Mouse (Mus musculus) left cerebral cortex, adult 11 months (tissue): Measurements from ENCODE around the gene Ilf3.
A peak's percentile ranks its signal among the peaks of the same experiment; 100 is the strongest.

Experiments
- DNase-seq: peaks from one replicate; pipeline ENCODE4 v3.0.0; 2022; ENCODE audit warnings: low spot score

Gene Ilf3

DNA sequence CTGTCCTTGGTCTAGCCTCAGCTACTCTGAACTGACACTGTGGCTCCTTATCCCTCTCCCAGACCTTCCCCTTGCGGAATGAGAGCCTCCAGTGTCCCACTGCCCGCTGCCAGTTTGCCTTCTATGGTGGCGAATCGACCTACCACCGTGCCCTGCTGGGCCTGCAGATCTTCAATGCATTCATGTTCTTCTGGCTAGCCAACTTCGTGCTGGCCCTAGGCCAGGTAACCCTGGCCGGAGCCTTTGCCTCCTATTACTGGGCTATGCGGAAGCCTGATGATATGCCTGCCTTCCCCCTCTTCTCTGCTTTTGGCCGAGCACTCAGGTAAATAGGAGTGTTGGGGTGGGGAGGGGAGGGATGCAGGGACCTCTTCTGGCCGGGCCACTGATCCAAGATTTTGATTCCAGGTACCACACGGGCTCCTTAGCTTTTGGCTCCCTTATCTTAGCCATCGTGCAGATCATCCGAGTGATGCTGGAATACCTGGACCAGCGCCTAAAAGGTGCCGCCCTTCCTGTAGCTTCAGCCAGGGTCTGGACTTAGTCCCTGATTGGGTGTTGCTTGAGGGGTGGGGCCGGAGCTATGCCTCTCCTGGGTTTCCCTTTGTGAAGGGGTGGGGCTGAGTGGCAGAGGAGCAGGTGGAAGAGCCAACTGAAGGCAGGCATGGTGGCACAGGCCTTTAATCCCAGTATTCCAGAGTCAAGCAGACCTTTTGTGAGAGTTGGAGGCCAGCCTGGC lies 20.9 kb upstream of the Ilf3 start:
- no peak for DNase-seq

DNA sequence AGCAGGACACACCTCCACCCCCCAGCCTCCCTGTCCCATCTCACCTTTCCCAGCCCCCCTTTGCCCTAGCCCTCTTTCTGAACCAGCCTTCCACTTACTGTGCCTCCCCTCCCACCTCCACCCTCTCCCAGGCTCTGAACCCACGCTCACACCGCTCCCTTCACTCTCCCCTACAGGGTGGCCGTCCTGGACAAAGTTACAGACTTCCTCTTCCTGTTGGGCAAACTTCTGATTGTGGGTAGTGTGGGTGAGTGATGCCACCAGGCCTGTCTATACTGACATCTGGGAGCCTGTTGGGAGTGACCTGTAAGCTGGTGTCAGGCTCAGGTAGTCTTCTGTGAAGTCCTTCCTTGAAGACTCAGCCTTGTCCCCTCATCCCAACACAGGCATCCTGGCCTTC lies 19.5 kb upstream of the Ilf3 start:
- DNase-seq, result no peak

DNA sequence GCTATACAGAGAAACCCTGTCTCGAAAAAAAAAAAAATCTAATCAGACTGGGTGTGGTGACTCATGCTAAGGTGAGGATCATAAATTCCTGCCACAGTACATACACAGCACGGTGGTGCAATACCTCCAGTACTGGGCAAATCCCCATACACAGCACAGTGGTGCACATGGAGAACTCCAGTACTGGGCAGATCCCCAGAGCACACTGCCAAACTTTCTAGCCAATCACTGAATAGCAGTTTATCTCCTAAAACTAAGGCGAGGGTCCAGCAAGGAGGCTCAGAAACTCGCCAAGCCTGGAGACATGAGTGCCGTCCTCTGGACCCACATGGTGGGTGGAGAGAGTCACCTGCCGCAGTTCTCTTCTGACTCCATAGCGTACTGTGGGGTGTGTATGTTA lies 16.5 kb upstream of the Ilf3 start:
- no peak for DNase-seq

DNA sequence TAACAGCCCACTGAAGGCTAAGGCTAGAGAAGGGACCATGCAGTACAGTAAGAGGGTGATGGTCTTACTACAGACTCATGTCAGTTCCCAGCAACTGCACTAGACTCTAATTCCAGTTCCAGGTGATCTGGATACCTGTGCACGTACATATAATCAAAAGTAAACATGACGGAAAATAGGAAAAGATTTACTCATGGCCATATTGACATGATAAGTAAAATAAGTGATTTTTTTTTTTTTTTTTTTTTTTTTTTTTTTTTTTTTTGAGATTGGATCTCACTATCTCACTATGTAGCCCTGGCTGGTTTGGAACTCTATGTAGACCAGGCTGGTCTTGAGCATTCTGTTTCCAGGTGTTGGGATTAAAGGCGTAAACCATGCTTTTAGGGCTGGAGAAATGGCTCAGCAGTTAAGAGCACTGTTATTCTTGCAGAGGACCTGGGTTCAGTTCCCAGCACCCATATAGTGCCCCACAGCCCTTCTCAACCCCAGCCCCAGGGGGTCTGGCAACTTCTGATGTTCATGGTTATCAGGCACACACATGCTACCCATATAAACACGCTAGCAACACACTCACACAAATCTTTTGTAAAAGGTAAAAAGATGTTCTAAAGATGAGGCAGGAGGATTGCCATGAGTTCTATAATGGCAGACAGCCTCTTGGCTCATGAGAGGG lies 15.8 kb upstream of the Ilf3 start:
- no peak for DNase-seq

DNA sequence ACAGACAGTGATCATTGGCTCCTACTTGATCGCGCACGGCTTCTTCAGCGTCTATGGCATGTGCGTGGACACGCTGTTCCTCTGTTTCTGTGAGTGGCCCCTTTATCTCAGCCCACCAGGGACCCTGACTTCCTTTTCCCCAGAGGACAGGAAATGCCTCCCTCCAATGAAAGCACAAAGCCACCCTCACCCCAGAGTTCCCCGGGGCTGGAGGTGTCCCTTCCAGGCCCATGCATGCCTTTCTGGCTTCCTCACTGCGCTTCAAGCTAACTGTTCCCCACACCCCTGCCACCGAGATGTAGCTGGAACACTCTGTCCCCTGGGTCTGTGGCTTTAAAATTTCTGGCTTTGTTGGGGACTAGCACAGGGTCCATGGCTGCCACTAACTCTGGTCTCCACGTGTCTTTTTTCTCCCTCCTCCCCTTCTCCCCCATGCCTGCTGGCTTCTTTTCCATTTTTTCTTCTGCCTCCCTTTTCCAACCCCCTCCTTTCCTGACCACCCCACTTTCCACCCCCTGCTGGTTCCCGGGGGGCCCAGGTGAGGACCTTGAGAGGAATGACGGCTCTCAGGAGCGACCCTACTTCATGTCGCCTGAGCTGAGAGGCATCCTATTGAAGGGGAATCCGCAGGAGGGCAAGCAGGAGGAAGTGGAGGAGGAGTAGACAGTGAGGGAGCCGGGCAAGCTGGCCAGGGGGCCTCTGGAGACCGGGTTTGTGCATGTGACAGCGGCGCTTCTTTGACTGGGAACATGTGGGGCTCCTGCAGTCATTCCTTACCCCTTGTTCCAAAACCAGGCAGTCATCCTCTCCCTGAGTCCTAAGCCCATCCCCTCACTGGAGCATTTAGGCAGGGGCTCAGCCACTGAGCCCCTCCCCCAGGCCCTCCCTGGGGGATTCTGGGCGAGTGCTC lies 15.0 kb upstream of the Ilf3 start:
- DNase-seq, result no peak

DNA sequence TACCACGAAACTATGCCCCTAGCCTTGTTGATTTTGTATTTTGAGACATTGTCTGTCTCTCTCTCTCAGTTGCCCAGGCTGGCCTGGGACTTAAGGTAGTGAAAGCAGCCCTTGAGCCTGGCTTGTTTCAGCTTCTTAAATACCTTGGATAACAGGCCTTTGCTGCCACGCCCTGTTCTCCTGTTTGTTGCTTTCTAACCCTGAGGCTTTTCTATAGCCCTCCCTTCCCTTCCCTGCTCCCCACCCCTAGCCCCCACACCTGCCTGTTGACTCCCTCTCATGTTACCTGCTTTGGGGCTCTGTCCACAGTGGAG lies 14.3 kb upstream of the Ilf3 start:
- no peak for DNase-seq

DNA sequence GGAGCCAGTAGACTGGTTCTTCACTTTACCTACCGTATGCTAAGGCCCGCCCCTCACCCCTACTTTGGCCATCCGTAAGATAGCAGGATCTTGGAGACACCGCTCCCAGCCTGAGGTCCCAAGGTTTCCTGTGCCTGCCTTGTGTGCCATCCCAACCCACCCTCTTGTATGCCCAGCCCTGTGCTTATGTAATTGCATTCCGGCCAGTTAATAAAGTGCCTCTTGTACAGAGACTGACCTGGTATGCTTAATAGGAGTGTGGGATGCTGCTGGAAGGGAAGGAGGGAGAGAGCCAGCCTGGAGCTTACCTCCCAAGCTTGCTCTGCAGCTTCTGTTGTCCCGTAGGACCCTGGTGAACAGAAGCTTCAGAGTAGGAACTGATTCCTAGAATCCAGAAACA lies 12.9 kb upstream of the Ilf3 start:
- no peak for DNase-seq

DNA sequence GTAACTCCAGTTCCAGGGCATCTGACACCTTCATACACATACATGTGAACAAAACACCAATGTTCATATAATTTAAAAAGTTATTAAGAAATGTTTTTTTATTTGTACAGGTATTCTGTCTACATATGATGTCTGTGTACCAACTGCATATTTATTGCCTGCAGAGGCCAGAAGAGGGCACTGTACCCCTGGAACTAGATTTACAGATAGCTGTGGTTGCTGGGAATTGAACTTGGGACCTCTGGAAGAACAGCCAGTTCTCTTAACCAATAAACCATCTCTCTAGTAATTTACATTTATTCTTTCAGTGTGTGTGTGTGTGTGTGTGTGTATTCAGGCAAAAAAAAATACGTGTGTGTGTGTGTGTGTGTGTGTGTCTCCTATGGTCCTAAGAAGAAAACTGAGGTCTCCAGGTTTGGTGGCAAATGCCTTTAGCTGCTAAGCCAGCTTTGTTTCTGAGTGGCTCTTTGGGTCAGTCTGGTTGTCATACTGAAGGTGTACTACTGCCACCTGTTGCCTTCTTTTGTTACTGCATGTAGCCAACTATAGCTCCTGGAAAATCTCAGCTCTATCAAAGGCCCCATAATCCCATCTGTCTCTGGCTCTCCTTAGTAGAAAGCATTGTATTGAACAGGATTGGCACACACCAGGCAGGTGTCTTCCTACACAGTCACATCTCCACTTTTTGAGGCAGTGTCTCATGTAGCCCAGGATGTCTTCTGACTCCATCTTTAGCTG lies 10.5 kb upstream of the Ilf3 start:
- DNase-seq, result peak; percentile 49

DNA sequence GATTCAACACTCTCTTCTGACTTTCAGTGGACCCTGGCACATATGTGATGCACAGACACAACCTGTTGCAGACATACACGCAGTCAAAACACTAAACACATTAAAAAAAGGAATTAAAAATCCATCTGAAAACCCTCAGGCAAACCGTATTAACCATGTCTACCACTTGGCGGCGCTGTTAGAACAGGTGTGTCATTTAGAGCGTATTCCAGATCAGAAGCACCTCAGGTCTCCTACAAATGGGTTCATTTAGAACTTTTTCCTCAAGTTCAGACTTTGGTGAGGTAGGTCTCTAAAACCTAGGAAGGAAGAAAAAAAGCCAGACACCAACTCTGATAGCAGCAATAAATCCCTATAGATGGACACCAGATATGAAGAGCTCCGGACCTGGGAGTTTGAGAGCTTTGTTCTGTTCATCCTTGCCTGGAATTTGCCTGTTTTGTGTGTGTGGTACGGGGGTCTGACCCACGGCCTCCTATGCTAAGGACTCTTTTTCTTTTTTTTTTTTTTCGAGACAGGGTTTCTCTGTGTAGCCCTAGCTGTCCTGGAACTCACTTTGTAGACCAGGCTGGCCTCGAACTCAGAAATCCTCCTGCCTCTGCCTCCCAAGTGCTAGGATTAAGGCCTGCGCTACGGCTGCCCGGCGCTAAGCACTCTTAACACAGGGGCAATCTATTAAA lies 990 bp upstream of the Ilf3 start:
- peak; percentile 66 for DNase-seq

DNA sequence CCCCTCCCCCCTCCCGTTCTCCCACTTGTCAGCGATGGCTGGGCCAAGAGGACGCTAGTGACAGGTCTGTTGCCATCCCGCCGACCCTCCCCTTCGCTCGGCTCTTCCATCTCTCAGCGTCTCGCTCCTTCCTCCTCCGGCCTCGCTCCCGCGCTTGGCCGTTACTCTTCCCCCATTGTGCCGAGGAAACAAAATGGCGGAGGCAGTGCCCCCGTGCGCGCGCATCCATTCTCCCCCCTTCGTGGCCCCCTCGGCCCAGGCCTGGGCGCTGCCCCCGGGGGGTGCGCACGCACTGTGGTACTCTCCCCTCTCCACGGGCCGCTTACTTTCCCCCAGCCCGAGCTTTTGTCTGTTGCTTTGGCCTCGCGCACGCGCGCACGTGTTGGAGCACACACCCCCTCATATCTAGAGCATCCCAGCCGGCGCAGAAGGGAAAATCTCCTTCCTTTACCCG lies 487 bp downstream of the Ilf3 start:
- peak; percentile 48 for DNase-seq

DNA sequence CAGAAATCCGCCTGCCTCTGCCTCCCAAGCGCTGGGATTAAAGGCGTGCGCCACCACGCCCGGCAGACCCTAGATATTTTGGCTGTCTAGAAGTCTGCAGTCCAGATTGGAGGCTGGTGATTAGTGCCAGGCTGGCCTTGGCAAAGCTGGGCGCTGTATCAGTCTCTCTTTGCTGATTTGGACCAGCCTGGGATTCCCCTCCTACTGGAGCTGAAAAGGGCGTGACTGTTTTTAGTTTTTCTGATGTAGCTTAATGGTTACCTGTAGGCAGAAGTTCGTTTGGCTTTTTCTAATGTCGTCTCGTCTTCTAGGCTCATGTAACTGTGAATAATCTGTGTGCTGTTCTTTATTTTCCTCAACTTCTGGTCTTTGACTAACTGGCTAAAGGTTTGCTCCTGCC lies 1.4 kb downstream of the Ilf3 start:
- DNase-seq, result no peak

DNA sequence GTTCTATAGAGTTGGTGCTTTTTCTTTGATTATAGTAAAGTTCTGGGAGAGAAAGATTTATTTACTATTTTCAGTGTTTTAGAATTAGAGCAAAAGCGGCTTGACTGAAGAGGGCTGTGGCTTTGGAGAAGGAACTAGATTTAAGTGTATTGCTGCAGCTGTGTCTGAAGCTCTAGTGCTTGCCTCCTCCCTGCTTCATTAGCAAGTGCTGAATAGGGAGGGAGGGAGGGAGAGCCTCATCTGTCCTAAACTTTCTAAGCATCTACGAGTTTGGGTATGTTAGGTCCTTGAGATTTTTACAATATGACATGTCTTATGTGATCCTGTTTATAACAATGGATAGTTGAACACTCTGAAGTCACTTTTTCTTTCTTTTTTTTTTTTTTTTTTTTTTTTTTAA lies 3.2 kb downstream of the Ilf3 start:
- no peak for DNase-seq

DNA sequence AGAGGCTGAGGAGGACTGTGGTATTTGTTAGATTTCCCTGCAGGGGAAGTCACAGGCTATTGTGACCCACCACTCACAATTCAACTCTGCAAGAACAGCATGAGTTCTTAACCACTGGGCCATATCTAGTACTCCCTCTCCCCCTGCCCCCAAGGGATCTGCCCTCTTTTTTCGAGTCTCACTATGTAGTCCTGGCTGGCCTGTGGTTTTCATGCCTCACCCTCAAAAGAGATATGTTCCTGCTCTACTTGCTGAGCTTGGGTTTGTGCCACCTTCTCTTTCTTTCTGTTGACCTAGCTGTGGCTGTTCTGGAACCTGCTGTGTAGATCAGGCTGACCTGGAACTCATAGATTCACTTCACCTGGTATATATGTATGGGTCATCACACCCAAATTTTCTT lies 4.8 kb downstream of the Ilf3 start:
- no peak for DNase-seq

DNA sequence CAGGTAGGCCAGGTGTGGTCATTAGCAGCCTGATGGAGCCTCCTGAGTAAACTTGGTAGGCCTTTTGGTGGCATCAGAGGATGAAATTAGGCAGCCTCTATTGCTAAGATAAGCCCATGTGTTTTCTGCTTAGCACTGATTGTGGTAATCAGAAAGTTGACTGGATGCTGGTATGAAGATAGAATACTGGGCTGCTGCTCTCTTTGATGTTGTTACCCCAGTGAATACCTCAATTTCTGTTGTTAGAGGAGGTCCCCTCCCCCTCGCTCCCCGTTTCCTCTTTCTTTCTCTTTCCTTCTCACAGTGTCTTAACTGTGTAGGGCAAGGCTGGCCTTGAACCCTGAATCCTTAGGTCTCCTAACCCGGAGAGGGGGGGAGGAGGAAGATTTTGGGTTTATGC lies 11.5 kb downstream of the Ilf3 start:
- no peak for DNase-seq

DNA sequence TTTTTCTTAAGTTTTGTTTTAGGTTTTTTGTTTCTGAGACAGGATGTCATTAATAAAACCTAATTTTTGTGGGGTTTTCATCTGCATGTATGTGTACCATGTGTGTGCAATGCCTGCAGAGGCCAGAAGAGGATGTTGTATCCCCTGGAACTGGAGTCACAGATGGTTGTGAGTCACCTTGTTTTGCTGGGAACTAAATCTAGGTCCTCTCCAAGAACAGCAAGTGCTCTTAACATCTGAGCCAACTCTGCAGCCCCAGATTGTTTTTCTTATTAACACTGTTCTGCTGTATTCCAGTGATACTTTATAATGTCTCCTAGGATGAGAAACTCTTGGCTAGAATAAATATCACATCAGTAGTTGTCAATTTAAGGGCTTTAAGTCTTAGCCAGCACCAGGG lies 13.2 kb downstream of the Ilf3 start:
- no peak for DNase-seq

DNA sequence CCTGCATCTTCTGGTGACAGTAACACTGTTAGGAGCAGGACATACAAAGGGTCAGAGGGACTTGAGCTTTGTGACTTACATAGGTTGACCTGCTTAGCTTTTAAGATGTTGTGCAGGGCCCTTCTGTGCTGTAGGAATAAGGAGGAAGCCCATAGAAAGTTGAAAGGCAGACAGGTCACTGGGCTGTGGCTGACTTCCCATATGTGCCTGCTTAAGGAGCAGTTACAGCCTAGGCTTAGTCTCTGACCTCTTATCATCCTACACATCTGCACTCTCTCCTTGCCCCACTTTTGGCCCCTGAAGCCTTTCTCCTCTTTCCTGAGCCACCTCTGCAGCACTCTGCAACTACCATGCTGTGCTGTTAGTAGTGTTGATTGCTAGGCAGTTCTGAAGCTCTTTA lies 16.3 kb downstream of the Ilf3 start:
- no peak for DNase-seq

DNA sequence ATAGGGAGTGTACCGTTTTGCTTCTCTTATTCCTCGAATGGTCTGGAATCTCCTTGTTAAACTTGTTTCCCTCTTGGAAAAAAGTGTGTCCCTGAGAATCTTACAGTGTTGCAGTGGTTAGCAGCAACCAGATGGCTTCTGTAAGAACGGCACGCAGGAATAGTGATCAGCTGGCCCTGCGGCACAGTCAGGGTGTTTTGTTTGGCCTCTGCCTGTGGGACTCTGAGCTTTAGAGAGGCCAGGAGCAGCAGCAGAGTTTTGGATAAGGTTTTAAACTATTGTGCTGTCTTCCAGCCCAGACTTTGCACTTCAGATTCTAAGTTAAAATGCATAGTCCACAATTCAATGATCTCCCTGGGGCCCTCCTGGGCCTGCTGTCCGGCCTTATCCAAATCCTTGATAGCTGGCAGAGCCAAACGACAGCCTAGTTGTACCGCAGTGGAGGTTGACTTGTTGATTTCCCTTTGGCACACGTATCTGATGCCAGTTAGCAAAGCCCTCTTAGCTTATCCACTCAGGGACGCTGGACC lies 25.0 kb downstream of the Ilf3 start:
- no peak for DNase-seq

DNA sequence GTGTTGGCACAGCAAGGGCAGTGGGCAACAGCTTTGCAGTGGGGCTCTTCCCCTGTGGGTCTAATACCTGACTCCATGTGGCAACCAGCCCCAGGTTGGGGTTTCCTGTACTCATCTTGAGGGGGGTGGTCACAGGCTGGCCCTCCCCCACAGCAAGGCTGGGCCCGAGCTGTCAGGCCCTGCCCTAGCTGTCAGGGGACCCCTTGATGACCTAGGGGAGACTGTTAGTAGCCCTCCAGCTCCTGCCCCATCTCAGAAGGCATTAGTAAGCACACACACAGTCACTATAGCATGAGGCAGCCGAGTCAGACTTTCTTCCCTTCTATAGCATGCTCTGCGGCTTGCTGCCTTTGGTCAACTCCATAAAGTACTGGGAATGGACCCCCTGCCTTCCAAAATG lies 28.0 kb downstream of the Ilf3 start:
- no peak for DNase-seq

DNA sequence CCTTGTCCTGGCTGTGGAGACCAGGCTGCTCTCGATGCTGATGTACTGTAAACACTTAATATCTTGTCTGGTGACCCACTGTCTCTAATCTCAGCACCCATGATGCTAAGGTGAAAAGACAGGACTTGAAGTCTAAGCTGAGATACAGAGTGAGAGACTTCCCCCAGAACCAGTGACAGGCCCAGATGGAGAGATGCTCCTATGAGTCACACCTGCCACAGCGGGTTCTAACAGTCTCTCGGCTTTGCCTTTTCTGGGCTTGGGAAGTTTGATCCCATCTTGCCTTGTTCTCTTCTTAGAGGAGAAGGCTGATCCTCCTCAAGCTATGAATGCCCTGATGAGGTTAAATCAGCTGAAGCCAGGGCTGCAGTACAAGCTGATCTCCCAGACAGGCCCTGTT lies 29.5 kb downstream of the Ilf3 start:
- DNase-seq, result no peak

DNA sequence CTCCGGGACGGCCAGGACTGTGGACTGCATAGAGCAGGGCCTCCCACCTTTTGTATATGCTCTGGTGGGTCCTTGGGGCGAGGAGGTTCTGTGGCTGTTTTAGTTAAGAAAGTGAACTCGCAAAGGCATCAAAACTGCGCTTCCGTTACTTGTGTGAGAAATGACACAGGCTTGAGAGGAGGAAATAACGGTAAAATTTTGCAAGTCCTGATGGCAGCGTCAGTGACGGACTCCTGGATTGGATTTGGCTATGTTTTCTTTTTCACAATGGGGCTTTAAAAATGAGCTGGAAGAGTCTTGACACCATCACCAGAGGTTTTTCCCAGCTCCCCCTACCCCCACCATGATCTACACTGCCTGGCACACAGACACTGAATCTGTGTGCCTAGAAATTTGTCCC lies 33.4 kb downstream of the Ilf3 start:
- no peak for DNase-seq

DNA sequence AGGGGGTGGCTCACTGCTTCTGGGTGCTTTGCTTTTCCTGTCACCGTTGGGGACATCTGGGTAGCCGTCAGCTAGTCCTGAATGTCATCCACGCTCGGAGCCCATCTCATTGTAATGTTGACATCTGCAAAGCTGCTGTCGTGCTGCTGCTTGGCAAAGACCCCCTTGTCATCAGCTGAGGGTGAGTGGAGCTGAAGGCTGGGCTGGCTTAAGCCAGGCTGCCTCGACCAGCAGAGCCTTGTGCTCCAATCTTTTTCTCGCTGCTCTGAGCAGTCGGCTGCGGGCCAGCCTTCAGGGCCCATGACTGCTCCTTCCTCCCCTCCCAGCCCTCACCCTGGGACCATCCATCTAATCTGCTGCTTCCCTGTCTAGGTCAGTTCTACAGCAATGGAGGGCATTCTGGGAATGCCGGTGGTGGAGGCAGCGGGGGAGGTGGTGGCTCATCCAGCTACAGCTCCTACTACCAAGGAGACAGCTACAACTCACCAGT lies 35.1 kb downstream of the Ilf3 start:
- DNase-seq, result no peak
